Mouse (Mus musculus) cerebellum, adult 2 months (tissue): Measurements from ENCODE around the gene Pecr.

Experiments
- CTCF ChIP-seq: fragments of 200-500 bp; IDR thresholded peaks from 2 replicates; pipeline ENCODE4 v1.5.1; 2011; ENCODE audit warnings: low read depth, mild to moderate bottlenecking, control low read depth, low read length, moderate library complexity, borderline replicate concordance; ENCODE audit not compliant: insufficient read depth
- POLR2A ChIP-seq: fragments of 200-500 bp; IDR thresholded peaks from 2 replicates; pipeline ENCODE4 v1.6.1; 2011; ENCODE audit warnings: low read length, control low read depth, borderline replicate concordance; ENCODE audit not compliant: insufficient read depth

- no peak for TF ChIP-seq POLR2A
- no peak for TF ChIP-seq CTCF
Observed at GRCm38 (mm10) chr1:72312701-72313398, 28.7 kb upstream of the Pecr start.
